Mouse (Mus musculus): ENCODE measurements at regions not wholly inside any gene's neighbourhood (a gene's known extent, or its start where the extent isn't known, plus 50 kb on each side); places are given as distances from the start of the nearest gene placed in this dataset.

- TF ChIP-seq TAL1 (IDR thresholded peaks at IDR 0.05; ENCODE audit: low read length) (no peak), CHD1 (IDR thresholded peaks at IDR 0.05; ENCODE audit: low read depth, low read length) (no peak), ZKSCAN1 (IDR thresholded peaks at IDR 0.05; ENCODE audit: low read depth, low read length) (no peak), BHLHE40 (IDR thresholded peaks at IDR 0.05; ENCODE audit: borderline replicate concordance, low read depth, low read length) (no peak), POLR2A (IDR thresholded peaks at IDR 0.05; ENCODE audit: control insufficient read depth in 1 of 2, insufficient read depth in 1 of 2, low read depth in 1 of 2, low read length in 2 of 2, poor library complexity in 1 of 2) (no peak), EP300 (IDR thresholded peaks at IDR 0.05; ENCODE audit: low read depth in 1 of 2, low read length in 2 of 2) (no peak), CTCF (IDR thresholded peaks at IDR 0.05 in 2 of 3, conservative IDR thresholded peaks at IDR 0.05 in 1 of 3; ENCODE audit: control insufficient read depth in 1 of 3, insufficient read depth in 1 of 3, low read depth in 2 of 3, low read length in 3 of 3, poor library complexity in 1 of 3, severe bottlenecking in 1 of 3) (no peak), E2F4 (IDR thresholded peaks at IDR 0.05; ENCODE audit: borderline replicate concordance, low read depth, low read length) (no peak), TBP (IDR thresholded peaks at IDR 0.05; ENCODE audit: low read depth, low read length) (no peak), NELFE (IDR thresholded peaks at IDR 0.05; ENCODE audit: low read depth, low read length) (no peak), ZNF384 (IDR thresholded peaks at IDR 0.05; ENCODE audit: low read depth, low read length) (no peak), GABPA (IDR thresholded peaks at IDR 0.05; ENCODE audit: low read depth, low read length) (no peak), MAZ (IDR thresholded peaks at IDR 0.05; ENCODE audit: low read depth, low read length) (no peak), GATA1 (IDR thresholded peaks at IDR 0.05; ENCODE audit: low read depth, low read length) (no peak)
Observed at GRCm38 (mm10) chr16:49409235-49409634, 289.8 kb upstream of the Ift57 start.

Measured in MEL (cell line).